9 mouse cellular contexts compared by ENCODE assay signal in the genomic region with DNA sequence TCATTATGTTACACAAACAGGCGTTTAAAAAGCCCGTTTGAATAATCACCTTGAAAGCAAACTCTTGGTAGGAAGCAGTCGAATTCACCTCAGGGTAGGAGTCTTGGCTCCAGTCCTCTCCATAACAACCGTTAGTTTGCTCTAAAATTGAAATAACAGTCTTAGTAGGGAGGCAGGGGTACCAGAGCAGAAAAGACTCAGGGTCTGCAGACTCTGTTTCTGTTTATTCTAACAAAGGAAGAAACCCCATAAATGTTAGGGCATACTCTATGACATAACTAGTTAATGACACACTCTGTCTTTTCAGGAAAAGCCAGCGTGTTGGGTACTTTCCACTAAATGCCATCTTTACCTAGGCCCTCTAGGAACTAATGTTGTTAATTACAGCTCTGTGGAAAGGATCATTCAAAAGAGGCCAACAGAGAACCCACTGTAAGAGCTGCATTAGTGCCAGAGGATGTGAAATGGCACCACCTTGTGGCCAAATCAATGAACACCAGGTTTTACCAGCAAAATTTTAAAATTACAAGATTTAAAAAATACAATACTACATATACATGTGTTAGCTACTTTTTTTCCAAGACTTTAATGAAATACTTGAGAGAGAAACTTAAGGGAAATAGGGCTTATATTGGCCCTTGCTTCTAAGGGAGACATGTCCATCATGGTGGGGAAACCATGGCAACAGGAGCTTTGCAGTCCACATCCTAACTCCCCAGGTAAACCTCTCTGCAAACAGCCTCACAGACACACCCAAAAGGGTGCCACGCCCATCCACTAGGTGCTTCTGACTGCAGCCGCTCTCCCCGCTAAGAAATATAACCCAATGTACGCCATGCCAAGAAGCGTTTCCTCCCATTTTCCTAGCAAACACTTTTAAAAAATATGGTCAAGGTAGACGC. TPM values are rescaled to one million over a fixed set of nuclear protein-coding genes. Genes with fewer than 3 reads are reported as not detected.
DNase-seq lines count a peak whose midpoint lies in the region; ATAC-seq lines count a peak whose summit lies in the region.
"Had no signal": no experiment of that assay in that cellular context is flagged by ENCODE, and none has a peak within 500 bp of the region (broad histone marks: within the 10 kb centered on the region; RNA-seq: fewer than 3 reads in every experiment).

No protein-coding gene starts in this region.

- ATAC-seq in heart, embryonic 12.5 days (ENCODE audit: insufficient number of reproducible peaks, low FRiP score): no peak
- peak; percentile 78 to 83 for ATAC-seq in hematopoietic stem cell, adult 5-6 weeks (replicated peaks in 1 of 2; ENCODE audit: insufficient read depth in 1 of 2, low FRiP score in 2 of 2, low TSS enrichment in 1 of 2, low read depth in 1 of 2, poor library complexity in 2 of 2, severe bottlenecking in 2 of 2)
- ATAC-seq in megakaryocyte-erythroid progenitor cell, adult 5-6 weeks (replicated peaks; ENCODE audit: low FRiP score, low TSS enrichment, poor library complexity, severe bottlenecking): peak; percentile 73

- H3K4me2 ChIP-seq in heart, embryonic 12.5 days: no peak overlapping the region
- H3K4me2 ChIP-seq: limb, embryonic 15.5 days had no signal

- no peaks in the 10 kb centered on the region for H3K36me3 ChIP-seq in heart, embryonic 12.5 days
- H3K36me3 ChIP-seq in embryonic facial prominence, embryonic 10.5 days (replicated peaks): no peaks in the 10 kb centered on the region
- H3K36me3 ChIP-seq: limb, embryonic 15.5 days had no signal

- H3K27me3 ChIP-seq in heart, embryonic 12.5 days (replicated peaks): no peaks in the 10 kb centered on the region
- H3K27me3 ChIP-seq in embryonic facial prominence, embryonic 10.5 days (replicated peaks; ENCODE audit: low read depth, poor library complexity, severe bottlenecking): no peaks in the 10 kb centered on the region
- H3K27me3 ChIP-seq: limb, embryonic 15.5 days had no signal

- no peak overlapping the region for H3K27ac ChIP-seq in heart, embryonic 12.5 days (ENCODE audit: poor library complexity, severe bottlenecking)
- peak overlapping the region; percentile 45 for H3K27ac ChIP-seq in embryonic facial prominence, embryonic 10.5 days (replicated peaks)
- H3K27ac ChIP-seq: limb, embryonic 15.5 days had no signal

- WGBS in heart, embryonic 12.5 days: 53% methylated on average over 11 of the region's 11 CpGs
- 57% methylated on average over 11 of the region's 11 CpGs for WGBS in embryonic facial prominence, embryonic 10.5 days

- H3K9me3 ChIP-seq in heart, embryonic 12.5 days (replicated peaks): no peaks in the 10 kb centered on the region
- H3K9me3 ChIP-seq in embryonic facial prominence, embryonic 10.5 days: no peaks in the 10 kb centered on the region
- H3K9me3 ChIP-seq: limb, embryonic 15.5 days had no signal

- H3K4me3 ChIP-seq in heart, embryonic 12.5 days: no peak overlapping the region
- no peak overlapping the region for H3K4me3 ChIP-seq in embryonic facial prominence, embryonic 10.5 days
- H3K4me3 ChIP-seq: limb, embryonic 15.5 days had no signal

- DNase-seq in heart, adult 18-20 months: peak; percentile 58 to 80
- peak; percentile 30 for DNase-seq in adrenal gland, postnatal 25 days
- peak; percentile 55 for DNase-seq in embryonic facial prominence, embryonic 10.5 days (ENCODE audit: low spot score)
- peak; percentile 66 to 78 for DNase-seq in layer of hippocampus, postnatal 10 days (ENCODE audit: low spot score in 2 of 2)
- DNase-seq in right cerebral cortex, postnatal 4 days: peak; percentile 71

- no peak overlapping the region for H3K9ac ChIP-seq in heart, embryonic 12.5 days
- H3K9ac ChIP-seq: limb, embryonic 15.5 days had no signal

- peaks cover 14% of the 10 kb centered on the region for H3K4me1 ChIP-seq in heart, embryonic 12.5 days (replicated peaks)
- peaks cover 12% of the 10 kb centered on the region for H3K4me1 ChIP-seq in embryonic facial prominence, embryonic 10.5 days

RNA-seq across cellular contexts. Expression of a gene that starts 26.2 kb away (rescaled TPM):
- not detected for total RNA-seq in heart, adult 18-20 months (2021)
- polyA plus RNA-seq in heart, embryonic 12.5 days (2016; fragmentation: Nextera tagmentation; extraction: Ambion mirVana): 0.04 and 0.28 TPM in 2 replicates
- 0.27 TPM in 1 of 2 replicates, not detected in the other for total RNA-seq in adrenal gland, postnatal 25 days (2021)
- polyA plus RNA-seq in embryonic facial prominence, embryonic 10.5 days (2016; fragmentation: Nextera tagmentation; extraction: Ambion mirVana): 0.22 and 0.38 TPM in 2 replicates
- total RNA-seq in hematopoietic stem cell, adult 5-6 weeks (2017): 4.7 and 5.7 TPM in 2 replicates
- total RNA-seq in layer of hippocampus, postnatal 10 days (2021): 1 to 10 TPM; 1.4 to 1.7 TPM
- total RNA-seq in megakaryocyte-erythroid progenitor cell, adult 5-6 weeks (2014; fragmentation: Nextera tagmentation): 1.6 TPM in 1 of 2 replicates, not detected in the other
- 3.3 and 11.4 TPM in 2 replicates for total RNA-seq in megakaryocyte-erythroid progenitor cell, adult 5-6 weeks (2017)
